Mouse (Mus musculus): Measurements from ENCODE around the gene Ccdc172. TPM values are rescaled to one million over a fixed set of nuclear protein-coding genes. Genes with fewer than 3 reads are reported as not detected.

The Ccdc172 gene
- polyA plus RNA-seq, 1 experiment from 2014 or later: not detected

GRCm38 (mm10) chr19:58500049-58500448, 11.7 kb upstream of the Ccdc172 start:
- no peaks in the 10 kb centered on the region for H3K9me3 ChIP-seq (ENCODE audit: control insufficient read depth, low read length)
- 88% methylated on average over 2 of the region's 2 CpGs for WGBS
- H3K36me3 ChIP-seq (ENCODE audit: control insufficient read depth, insufficient read depth, low read length): no peaks in the 10 kb centered on the region
- ATAC-seq (ENCODE audit: low FRiP score): no peak
- no peaks in the 10 kb centered on the region for H3K27me3 ChIP-seq (ENCODE audit: control insufficient read depth, insufficient read depth, low read length)
- H3K4me2 ChIP-seq (replicated peaks; ENCODE audit: low read depth, low read length): no peak overlapping the region
- no peak overlapping the region for H3K27ac ChIP-seq (ENCODE audit: low read depth, low read length)
- DNase-seq (ENCODE audit: low spot score): peak; percentile 26
- no peaks in the 10 kb centered on the region for H3K4me1 ChIP-seq (replicated peaks; ENCODE audit: control insufficient read depth, insufficient read depth, low read length)
- H3K9ac ChIP-seq (ENCODE audit: low read depth, low read length): no peak overlapping the region
- H3K4me3 ChIP-seq (ENCODE audit: low read depth, low read length): no peak overlapping the region

- Histone ChIP-seq H3K4me3 (ENCODE audit: low read depth, low read length) (no peak overlapping the region), H3K27me3 (ENCODE audit: control insufficient read depth, insufficient read depth, low read length) (no peaks in the 10 kb centered on the region), H3K4me2 (replicated peaks; ENCODE audit: low read depth, low read length) (no peak overlapping the region), H3K9ac (ENCODE audit: low read depth, low read length) (no peak overlapping the region), H3K27ac (ENCODE audit: low read depth, low read length) (no peak overlapping the region), H3K9me3 (ENCODE audit: control insufficient read depth, low read length) (no peaks in the 10 kb centered on the region), H3K36me3 (ENCODE audit: control insufficient read depth, insufficient read depth, low read length) (no peaks in the 10 kb centered on the region), H3K4me1 (replicated peaks; ENCODE audit: control insufficient read depth, insufficient read depth, low read length) (no peaks in the 10 kb centered on the region)
- no peak for ATAC-seq (ENCODE audit: low FRiP score)
- DNase-seq (ENCODE audit: low spot score): no peak
- WGBS: 100% methylated on average over 1 of the region's 1 CpGs
Measured at GRCm38 (mm10) chr19:58521696-58522095, 9.9 kb downstream of the Ccdc172 start.

- ATAC-seq (ENCODE audit: low FRiP score) (no peak), DNase-seq (ENCODE audit: low spot score) (no peak)
- H3K27ac ChIP-seq (ENCODE audit: low read depth, low read length): no peak overlapping the region
- H3K9me3 ChIP-seq (ENCODE audit: control insufficient read depth, low read length): no peaks in the 10 kb centered on the region
- no peak overlapping the region for H3K9ac ChIP-seq (ENCODE audit: low read depth, low read length)
- H3K36me3 ChIP-seq (ENCODE audit: control insufficient read depth, insufficient read depth, low read length): no peaks in the 10 kb centered on the region
- H3K27me3 ChIP-seq (ENCODE audit: control insufficient read depth, insufficient read depth, low read length): no peaks in the 10 kb centered on the region
- H3K4me1 ChIP-seq (replicated peaks; ENCODE audit: control insufficient read depth, insufficient read depth, low read length): no peaks in the 10 kb centered on the region
- H3K4me2 ChIP-seq (replicated peaks; ENCODE audit: low read depth, low read length): no peak overlapping the region
- WGBS: 58% methylated on average over 12 of the region's 12 CpGs
- no peak overlapping the region for H3K4me3 ChIP-seq (ENCODE audit: low read depth, low read length)
Measured at GRCm38 (mm10) chr19:58523736-58524394, 12.1 kb downstream of the Ccdc172 start.

- Histone ChIP-seq H3K27me3 (ENCODE audit: control insufficient read depth, insufficient read depth, low read length) (no peaks in the 10 kb centered on the region), H3K4me3 (ENCODE audit: low read depth, low read length) (no peak overlapping the region), H3K9ac (ENCODE audit: low read depth, low read length) (no peak overlapping the region), H3K36me3 (ENCODE audit: control insufficient read depth, insufficient read depth, low read length) (no peaks in the 10 kb centered on the region), H3K27ac (ENCODE audit: low read depth, low read length) (no peak overlapping the region), H3K9me3 (ENCODE audit: control insufficient read depth, low read length) (no peaks in the 10 kb centered on the region), H3K4me1 (replicated peaks; ENCODE audit: control insufficient read depth, insufficient read depth, low read length) (no peaks in the 10 kb centered on the region), H3K4me2 (replicated peaks; ENCODE audit: low read depth, low read length) (no peak overlapping the region)
- WGBS: 74% methylated on average over 12 of the region's 12 CpGs
- DNase-seq (ENCODE audit: low spot score) (no peak), ATAC-seq (ENCODE audit: low FRiP score) (no peak)
Measured at GRCm38 (mm10) chr19:58525457-58526239, 13.9 kb downstream of the Ccdc172 start.

GRCm38 (mm10) chr19:58533077-58533476, 21.3 kb downstream of the Ccdc172 start:
- Histone ChIP-seq H3K9ac (ENCODE audit: low read depth, low read length) (no peak overlapping the region), H3K4me1 (replicated peaks; ENCODE audit: control insufficient read depth, insufficient read depth, low read length) (no peaks in the 10 kb centered on the region), H3K9me3 (ENCODE audit: control insufficient read depth, low read length) (no peaks in the 10 kb centered on the region), H3K36me3 (ENCODE audit: control insufficient read depth, insufficient read depth, low read length) (no peaks in the 10 kb centered on the region), H3K27ac (ENCODE audit: low read depth, low read length) (no peak overlapping the region), H3K4me3 (ENCODE audit: low read depth, low read length) (no peak overlapping the region), H3K27me3 (ENCODE audit: control insufficient read depth, insufficient read depth, low read length) (no peaks in the 10 kb centered on the region), H3K4me2 (replicated peaks; ENCODE audit: low read depth, low read length) (no peak overlapping the region)
- 91% methylated on average over 3 of the region's 3 CpGs for WGBS
- ATAC-seq (ENCODE audit: low FRiP score) (no peak), DNase-seq (ENCODE audit: low spot score) (no peak)

- WGBS: 90% methylated on average over 10 of the region's 10 CpGs
- Histone ChIP-seq H3K9me3 (ENCODE audit: control insufficient read depth, low read length) (no peaks in the 10 kb centered on the region), H3K4me2 (replicated peaks; ENCODE audit: low read depth, low read length) (no peak overlapping the region), H3K36me3 (ENCODE audit: control insufficient read depth, insufficient read depth, low read length) (no peaks in the 10 kb centered on the region), H3K27ac (ENCODE audit: low read depth, low read length) (no peak overlapping the region), H3K4me1 (replicated peaks; ENCODE audit: control insufficient read depth, insufficient read depth, low read length) (no peaks in the 10 kb centered on the region), H3K27me3 (ENCODE audit: control insufficient read depth, insufficient read depth, low read length) (no peaks in the 10 kb centered on the region), H3K4me3 (ENCODE audit: low read depth, low read length) (no peak overlapping the region), H3K9ac (ENCODE audit: low read depth, low read length) (no peak overlapping the region)
- no peak for DNase-seq (ENCODE audit: low spot score)
- no peak for ATAC-seq (ENCODE audit: low FRiP score)
Measured at GRCm38 (mm10) chr19:58536691-58537090, 24.9 kb downstream of the Ccdc172 start.

GRCm38 (mm10) chr19:58540396-58540795, 28.6 kb downstream of the Ccdc172 start:
- Histone ChIP-seq H3K4me2 (replicated peaks; ENCODE audit: low read depth, low read length) (no peak overlapping the region), H3K9ac (ENCODE audit: low read depth, low read length) (no peak overlapping the region), H3K4me1 (replicated peaks; ENCODE audit: control insufficient read depth, insufficient read depth, low read length) (no peaks in the 10 kb centered on the region), H3K27ac (ENCODE audit: low read depth, low read length) (no peak overlapping the region), H3K27me3 (ENCODE audit: control insufficient read depth, insufficient read depth, low read length) (no peaks in the 10 kb centered on the region), H3K9me3 (ENCODE audit: control insufficient read depth, low read length) (no peaks in the 10 kb centered on the region), H3K36me3 (ENCODE audit: control insufficient read depth, insufficient read depth, low read length) (no peaks in the 10 kb centered on the region), H3K4me3 (ENCODE audit: low read depth, low read length) (no peak overlapping the region)
- DNase-seq (ENCODE audit: low spot score) (no peak), ATAC-seq (ENCODE audit: low FRiP score) (no peak)
- WGBS: 82% methylated on average over 5 of the region's 5 CpGs

- 62% methylated on average over 4 of the region's 4 CpGs for WGBS
- DNase-seq (ENCODE audit: low spot score): no peak
- no peak overlapping the region for H3K9ac ChIP-seq (ENCODE audit: low read depth, low read length)
- ATAC-seq (ENCODE audit: low FRiP score): no peak
- H3K4me1 ChIP-seq (replicated peaks; ENCODE audit: control insufficient read depth, insufficient read depth, low read length): no peaks in the 10 kb centered on the region
- H3K4me2 ChIP-seq (replicated peaks; ENCODE audit: low read depth, low read length): no peak overlapping the region
- no peaks in the 10 kb centered on the region for H3K36me3 ChIP-seq (ENCODE audit: control insufficient read depth, insufficient read depth, low read length)
- no peaks in the 10 kb centered on the region for H3K9me3 ChIP-seq (ENCODE audit: control insufficient read depth, low read length)
- H3K4me3 ChIP-seq (ENCODE audit: low read depth, low read length): no peak overlapping the region
- no peak overlapping the region for H3K27ac ChIP-seq (ENCODE audit: low read depth, low read length)
- no peaks in the 10 kb centered on the region for H3K27me3 ChIP-seq (ENCODE audit: control insufficient read depth, insufficient read depth, low read length)
Measured at GRCm38 (mm10) chr19:58548367-58548766, 36.6 kb downstream of the Ccdc172 start.

- Histone ChIP-seq H3K27ac (ENCODE audit: low read depth, low read length) (no peak overlapping the region), H3K36me3 (ENCODE audit: control insufficient read depth, insufficient read depth, low read length) (no peaks in the 10 kb centered on the region), H3K4me2 (replicated peaks; ENCODE audit: low read depth, low read length) (no peak overlapping the region), H3K4me3 (ENCODE audit: low read depth, low read length) (no peak overlapping the region), H3K27me3 (ENCODE audit: control insufficient read depth, insufficient read depth, low read length) (no peaks in the 10 kb centered on the region), H3K4me1 (replicated peaks; ENCODE audit: control insufficient read depth, insufficient read depth, low read length) (no peaks in the 10 kb centered on the region), H3K9ac (ENCODE audit: low read depth, low read length) (no peak overlapping the region), H3K9me3 (ENCODE audit: control insufficient read depth, low read length) (no peaks in the 10 kb centered on the region)
- ATAC-seq (ENCODE audit: low FRiP score): no peak
- no peak for DNase-seq (ENCODE audit: low spot score)
- WGBS: 65% methylated on average over 1 of the region's 1 CpGs
Measured at GRCm38 (mm10) chr19:58550489-58550888, 38.7 kb downstream of the Ccdc172 start.
